Mouse (Mus musculus): ENCODE measurements at regions not wholly inside any gene's neighbourhood (a gene's known extent, or its start where the extent isn't known, plus 50 kb on each side); places are given as distances from the start of the nearest gene placed in this dataset.

GRCm38 (mm10) chr16:25087741-25088648 is 198.6 kb upstream of the Tprg start:
- DNase-seq (ENCODE audit: low read depth) = no peak

- no peak for DNase-seq (ENCODE audit: low read depth)
Measured at GRCm38 (mm10) chr16:25088649-25089019, 198.0 kb upstream of the Tprg start.

- DNase-seq (ENCODE audit: low read depth) = no peak
Measured at GRCm38 (mm10) chr16:25104165-25104564, 182.5 kb upstream of the Tprg start.

DNA sequence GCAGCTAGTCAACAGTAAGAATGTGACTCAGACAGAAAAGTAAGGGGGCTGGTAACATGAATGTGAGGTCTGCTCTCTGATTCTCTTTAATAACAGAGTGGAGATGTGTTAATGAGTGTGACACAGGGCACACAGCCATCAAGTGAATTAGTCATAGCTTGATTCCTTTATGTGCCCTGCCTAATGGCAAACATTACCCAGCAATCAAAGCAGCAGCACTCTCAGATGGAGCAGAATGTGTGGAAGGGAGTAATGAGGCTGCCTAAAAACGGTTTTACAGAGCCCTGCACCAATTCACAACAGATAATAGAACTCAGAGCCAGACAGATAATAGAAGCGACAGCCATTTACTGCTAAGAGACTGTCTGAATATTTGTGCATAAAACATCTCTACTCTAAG is 182.0 kb upstream of the Tprg start:
- DNase-seq (ENCODE audit: low read depth) = no peak

- DNase-seq (ENCODE audit: low read depth) = peak; percentile 46
Measured at GRCm38 (mm10) chr16:25140164-25140563, 146.5 kb upstream of the Tprg start.

GRCm38 (mm10) chr16:25147486-25147885 is 139.1 kb upstream of the Tprg start:
- no peak for DNase-seq (ENCODE audit: low read depth)

- no peak for DNase-seq (ENCODE audit: low read depth)
Measured at GRCm38 (mm10) chr16:25149186-25149585, 137.4 kb upstream of the Tprg start.

GRCm38 (mm10) chr16:25176870-25177269 is 109.7 kb upstream of the Tprg start:
- DNase-seq (ENCODE audit: low read depth) = no peak

DNA sequence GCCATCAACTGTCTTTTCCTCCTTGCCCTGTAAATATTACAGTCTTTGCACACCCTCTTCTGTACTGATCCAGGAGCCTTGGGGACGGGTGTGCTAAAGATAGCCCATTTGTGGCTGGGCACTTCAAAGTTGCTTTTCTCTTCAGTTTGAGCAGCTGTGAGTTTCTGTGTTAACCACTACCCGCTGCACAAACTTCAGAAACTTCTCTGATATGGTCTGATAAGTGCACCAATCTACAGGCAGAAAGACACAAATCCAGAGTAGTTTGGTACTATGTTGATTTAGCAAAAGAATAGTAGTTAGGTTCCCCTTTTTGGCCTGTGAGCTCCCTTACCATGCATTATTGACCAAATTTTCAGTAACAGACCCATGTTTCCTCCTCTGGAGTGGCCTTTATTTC is 108.6 kb upstream of the Tprg start:
- no peak for DNase-seq (ENCODE audit: low read depth)

- no peak for DNase-seq (ENCODE audit: low read depth)
Measured at GRCm38 (mm10) chr16:25181939-25182338, 104.7 kb upstream of the Tprg start.

GRCm38 (mm10) chr16:25197079-25197478 is 89.5 kb upstream of the Tprg start:
- DNase-seq (ENCODE audit: low read depth) = no peak

DNA sequence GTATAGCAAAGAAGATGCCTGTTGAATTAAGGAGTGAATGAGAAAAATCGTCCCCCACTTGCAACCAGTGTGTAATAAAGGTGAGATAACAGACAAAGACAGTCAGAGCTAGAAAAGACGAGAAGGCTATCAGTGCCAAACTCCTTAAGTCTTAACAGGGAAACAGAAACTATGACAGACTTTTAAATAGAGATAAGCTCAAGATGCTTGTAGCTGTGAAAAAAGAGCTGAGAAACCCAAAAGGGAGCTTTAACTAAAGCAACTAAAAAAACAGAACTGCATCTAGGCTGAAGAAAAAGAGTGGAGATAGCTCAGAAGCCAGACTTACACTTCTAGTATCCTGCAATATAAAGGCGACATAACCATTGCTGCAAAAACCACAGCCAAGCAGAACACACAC is 87.8 kb upstream of the Tprg start:
- no peak for DNase-seq (ENCODE audit: low read depth)

DNA sequence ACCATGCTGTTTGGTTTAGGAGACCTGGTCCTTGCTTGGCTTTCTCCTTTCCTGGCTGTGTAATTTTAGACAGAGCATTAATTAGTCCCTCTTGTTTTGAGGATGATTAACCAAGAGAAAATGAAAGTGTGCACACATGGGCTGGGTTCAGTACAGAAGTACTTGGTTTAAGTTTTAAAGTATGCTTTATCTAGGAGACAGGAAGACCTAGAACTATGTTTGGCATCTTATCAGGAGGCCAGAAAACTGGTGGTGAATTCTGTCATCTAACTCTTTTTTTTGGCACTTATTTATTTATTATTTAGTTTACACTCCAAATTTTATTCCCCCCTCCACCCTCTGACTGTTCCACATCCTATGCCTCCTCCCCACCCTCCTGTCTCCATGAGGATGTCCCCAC is 86.6 kb upstream of the Tprg start:
- no peak for DNase-seq (ENCODE audit: low read depth)

DNA sequence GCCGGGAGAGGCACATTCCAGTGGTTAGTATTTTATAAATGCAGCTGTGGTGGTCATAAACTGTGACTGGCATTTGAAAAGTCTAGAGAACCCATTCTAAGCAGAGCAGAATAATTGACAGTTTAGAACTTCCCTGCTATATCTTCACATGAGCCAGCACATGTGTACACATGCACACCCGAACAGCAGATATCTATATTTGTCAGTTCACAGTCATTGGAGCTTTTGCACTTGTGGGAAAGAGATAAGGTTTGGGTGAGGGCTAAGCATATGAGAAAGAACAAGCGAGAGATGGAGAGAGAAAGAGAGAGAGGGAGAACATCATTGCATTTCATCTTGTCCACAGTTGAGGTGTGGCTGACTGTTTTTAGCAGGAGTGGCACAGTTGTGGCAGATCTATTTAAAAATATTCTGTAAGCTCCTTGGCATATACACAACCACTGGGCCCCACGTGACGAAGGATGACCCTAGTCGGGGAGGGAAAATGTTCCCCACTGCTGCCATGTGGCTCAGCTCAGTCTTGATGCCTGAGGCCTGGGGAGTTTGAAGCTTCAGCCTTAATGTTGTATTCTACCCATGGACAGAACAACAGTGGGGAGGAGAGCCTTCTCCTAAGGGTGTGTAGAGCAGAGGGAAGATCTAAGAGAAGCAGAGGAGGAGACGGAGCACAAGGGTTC is 85.4 kb upstream of the Tprg start:
- no peak for DNase-seq (ENCODE audit: low read depth)

DNA sequence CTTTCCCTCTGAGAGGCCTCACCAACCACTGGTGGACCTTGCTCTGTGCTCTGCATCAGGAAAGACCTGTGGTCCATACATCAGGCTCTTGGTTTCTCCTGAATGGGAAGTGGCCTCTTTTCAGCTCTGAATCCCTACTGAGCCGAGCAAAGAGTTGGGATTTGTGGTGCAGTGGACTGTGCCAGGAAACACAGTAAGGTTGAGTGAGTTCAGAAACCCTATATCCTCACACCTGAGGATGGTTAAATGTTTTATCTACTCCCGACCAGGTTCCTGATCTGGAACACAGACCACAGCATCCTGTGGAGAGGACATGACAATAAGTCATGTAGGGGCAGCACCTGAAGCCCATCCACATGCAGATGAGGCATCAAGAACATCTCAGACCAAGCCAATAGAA is 73.4 kb upstream of the Tprg start:
- no peak for DNase-seq (ENCODE audit: low read depth)

GRCm38 (mm10) chr16:25220552-25220951 is 66.1 kb upstream of the Tprg start:
- DNase-seq (ENCODE audit: low read depth) = peak; percentile 98

- no peak for DNase-seq (ENCODE audit: low read depth)
Measured at GRCm38 (mm10) chr16:25224801-25225200, 61.8 kb upstream of the Tprg start.
